Mouse (Mus musculus) heart, adult 2 months (tissue): ENCODE data around the gene Slc45a1.

ENCODE experiments used
- CTCF ChIP-seq: fragments of 200-600 bp; IDR thresholded peaks from 2 replicates; pipeline ENCODE4 v1.8.1; 2022; ENCODE audit warnings: antibody characterized with exemption, mild to moderate bottlenecking, moderate library complexity
- POLR2A ChIP-seq: fragments of 200-500 bp; IDR thresholded peaks from 2 replicates; pipeline ENCODE4 v1.6.1; 2011; ENCODE audit warnings: mild to moderate bottlenecking, low read depth, low read length, control low read depth; ENCODE audit not compliant: insufficient read depth

DNA sequence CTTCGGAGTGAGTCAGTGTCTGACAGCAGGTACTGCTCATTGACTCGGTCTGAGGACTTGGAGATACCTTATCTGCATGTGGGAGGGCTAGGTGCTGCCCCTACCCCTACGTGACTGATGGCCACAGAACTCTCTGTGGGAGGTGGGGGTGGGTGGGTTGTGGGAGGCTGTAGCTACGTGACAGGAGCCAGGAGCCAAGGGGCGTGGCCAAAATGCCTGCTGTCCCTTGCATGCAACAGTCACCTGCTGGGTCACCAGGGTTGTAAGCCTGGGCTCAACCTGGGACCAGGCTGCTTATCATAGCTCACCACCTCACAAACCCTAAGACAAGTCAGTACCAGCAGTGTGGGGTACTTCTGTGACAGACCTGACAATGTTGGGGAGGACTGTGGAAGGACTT lies 28.4 kb upstream of the Slc45a1 start:
- TF ChIP-seq CTCF = no peak
- no peak for TF ChIP-seq POLR2A
